Mouse (Mus musculus) NIH3T3 (cell line): ENCODE results near the gene Lrg1.

ENCODE experiments used
- DNase-seq: peaks from one replicate; pipeline ENCODE4 v3.0.0-alpha.2; 2012; ENCODE audit warnings: low read depth

The Lrg1 gene

GRCm38 (mm10) chr17:56121826-56122225 is at the start of gene Lrg1:
TSS of gene Lrg1 (minus strand) at chr17:56122001.
- DNase-seq: no peak

GRCm38 (mm10) chr17:56171456-56171855 is 49.7 kb upstream of the Lrg1 start:
- DNase-seq: no peak

GRCm38 (mm10) chr17:56170636-56171035 is 48.8 kb upstream of the Lrg1 start:
- no peak for DNase-seq

- DNase-seq: no peak
Measured at GRCm38 (mm10) chr17:56169830-56170229, 48.0 kb upstream of the Lrg1 start.

GRCm38 (mm10) chr17:56165671-56166070 is 43.9 kb upstream of the Lrg1 start:
- DNase-seq: no peak

GRCm38 (mm10) chr17:56164510-56164909 is 42.7 kb upstream of the Lrg1 start:
- no peak for DNase-seq

DNA sequence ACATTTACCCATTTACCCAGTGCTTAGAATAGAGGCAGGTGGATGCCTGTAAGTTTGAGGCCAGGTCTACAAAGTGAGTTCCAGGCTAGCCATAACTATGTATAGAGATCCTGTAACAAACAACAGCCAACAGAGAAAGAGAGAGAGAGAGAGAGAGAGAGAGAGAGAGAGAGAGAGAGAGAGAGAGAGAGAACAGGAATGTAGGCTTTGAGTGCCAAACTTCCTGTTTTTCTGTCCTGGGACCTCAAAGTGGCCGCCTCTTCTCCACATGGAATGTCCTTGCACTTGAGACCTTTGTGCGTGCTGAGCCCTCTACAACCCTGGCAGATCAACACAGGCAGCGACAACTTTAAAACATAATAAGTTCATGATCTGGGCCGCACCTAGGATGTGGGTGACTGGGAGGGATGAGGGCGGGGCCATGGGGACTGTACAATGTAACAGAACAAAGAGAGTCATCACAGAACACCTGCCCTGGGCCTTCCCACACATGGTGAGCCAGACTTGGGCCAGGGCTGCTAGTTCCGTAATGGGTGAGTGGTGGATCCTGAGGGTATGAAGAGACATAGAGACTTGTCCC is 41.8 kb upstream of the Lrg1 start:
- no peak for DNase-seq

DNA sequence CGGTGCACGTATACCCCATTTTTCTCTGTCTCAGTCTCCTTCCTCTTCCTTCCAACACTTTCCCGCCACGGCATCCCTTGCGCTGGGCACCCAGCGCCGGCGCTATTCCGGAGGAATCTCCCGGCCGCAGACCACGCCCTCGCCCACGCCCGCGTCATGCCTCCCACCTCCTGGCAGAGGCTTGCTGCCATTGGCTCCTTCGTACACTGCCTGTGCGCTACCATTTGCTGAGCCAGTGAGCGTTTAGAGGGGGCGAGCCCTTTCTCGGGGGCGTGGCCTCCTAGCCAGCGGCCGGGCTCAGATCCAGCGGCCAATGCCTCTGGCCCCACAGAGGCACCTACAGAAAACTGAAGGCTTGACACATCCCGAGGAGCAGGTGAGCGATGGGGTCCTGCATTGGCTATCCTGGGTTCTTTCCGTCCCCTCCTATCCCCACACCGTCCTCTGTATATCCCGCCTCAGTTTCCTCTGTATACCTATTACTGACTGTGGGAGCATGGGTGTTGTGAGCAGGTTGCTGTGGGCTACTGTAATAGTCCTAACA is 40.5 kb upstream of the Lrg1 start, which contains the start of gene Tnfaip8l1:
Gene Tnfaip8l1, plus strand, starts transcription at position 247 of the 544 bp plus-strand sequence.
- DNase-seq: peak; percentile 97

DNA sequence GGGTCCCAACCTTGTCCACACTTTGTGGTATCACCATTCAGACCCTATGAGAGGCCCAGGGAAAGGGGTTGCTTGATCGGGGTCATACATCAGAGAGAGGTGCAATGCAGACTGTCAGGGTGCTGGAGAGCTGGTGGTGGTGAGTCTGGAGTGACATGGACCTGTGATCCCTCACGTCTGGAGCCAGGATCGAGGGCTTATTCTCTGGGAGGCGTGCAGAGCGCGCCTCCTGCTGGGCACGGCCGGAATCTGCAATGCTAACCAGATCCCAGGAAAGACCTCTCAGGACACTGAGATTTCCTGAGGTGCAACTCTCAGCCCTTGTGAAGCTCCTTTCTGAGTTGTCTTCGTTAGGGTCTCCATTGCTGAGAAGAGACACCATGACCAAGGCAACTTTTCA is 37.9 kb upstream of the Lrg1 start:
- DNase-seq: peak; percentile 91

- peak; percentile 98 for DNase-seq
Measured at GRCm38 (mm10) chr17:56153643-56154042, 31.8 kb upstream of the Lrg1 start.

- DNase-seq: no peak
Measured at GRCm38 (mm10) chr17:56149897-56150296, 28.1 kb upstream of the Lrg1 start.

GRCm38 (mm10) chr17:56148790-56149618 is 27.2 kb upstream of the Lrg1 start:
- no peak for DNase-seq

- no peak for DNase-seq
Measured at GRCm38 (mm10) chr17:56148280-56148679, 26.5 kb upstream of the Lrg1 start.

GRCm38 (mm10) chr17:56147420-56147819 is 25.6 kb upstream of the Lrg1 start:
- no peak for DNase-seq

DNA sequence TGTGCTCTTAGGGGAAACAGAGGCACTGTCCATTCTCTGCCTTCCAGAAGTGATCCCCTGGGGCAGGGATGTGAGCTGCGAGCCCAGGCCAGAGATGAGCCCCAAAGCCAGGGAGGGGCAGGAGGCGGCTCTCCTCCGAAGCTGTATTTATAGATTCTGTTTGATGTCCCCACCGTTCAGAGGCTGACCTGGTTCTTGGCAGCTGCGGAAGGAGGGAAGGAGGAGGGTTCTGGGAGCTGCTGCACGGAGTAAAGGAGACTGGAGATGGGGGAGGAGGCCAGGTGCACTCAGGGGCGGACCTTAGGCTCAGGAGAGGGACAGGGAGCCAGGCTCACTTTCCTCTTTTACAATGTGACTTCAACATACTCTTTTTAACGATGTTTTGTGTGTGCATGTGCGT is 24.3 kb upstream of the Lrg1 start:
- DNase-seq: no peak

DNA sequence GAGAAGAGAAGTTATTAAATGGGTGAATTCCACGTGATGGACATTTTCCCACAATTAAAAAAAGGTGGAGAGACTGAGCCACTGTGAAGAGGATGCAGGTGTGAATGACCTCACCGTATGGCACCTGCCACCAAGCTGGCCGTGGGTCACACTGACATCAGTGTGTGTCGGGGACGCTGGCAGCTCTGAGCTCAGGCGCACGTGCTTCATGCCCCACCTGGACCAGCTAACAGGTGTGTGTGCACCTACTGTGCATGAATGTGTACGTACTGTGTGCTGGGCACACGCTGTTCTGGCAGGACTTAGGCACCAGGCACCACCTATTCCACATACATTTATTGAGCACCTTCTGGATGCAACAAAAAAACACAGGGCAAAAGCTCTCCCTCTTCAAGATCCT is 22.7 kb upstream of the Lrg1 start:
- DNase-seq: no peak

- DNase-seq: no peak
Measured at GRCm38 (mm10) chr17:56141702-56142605, 20.2 kb upstream of the Lrg1 start.

DNA sequence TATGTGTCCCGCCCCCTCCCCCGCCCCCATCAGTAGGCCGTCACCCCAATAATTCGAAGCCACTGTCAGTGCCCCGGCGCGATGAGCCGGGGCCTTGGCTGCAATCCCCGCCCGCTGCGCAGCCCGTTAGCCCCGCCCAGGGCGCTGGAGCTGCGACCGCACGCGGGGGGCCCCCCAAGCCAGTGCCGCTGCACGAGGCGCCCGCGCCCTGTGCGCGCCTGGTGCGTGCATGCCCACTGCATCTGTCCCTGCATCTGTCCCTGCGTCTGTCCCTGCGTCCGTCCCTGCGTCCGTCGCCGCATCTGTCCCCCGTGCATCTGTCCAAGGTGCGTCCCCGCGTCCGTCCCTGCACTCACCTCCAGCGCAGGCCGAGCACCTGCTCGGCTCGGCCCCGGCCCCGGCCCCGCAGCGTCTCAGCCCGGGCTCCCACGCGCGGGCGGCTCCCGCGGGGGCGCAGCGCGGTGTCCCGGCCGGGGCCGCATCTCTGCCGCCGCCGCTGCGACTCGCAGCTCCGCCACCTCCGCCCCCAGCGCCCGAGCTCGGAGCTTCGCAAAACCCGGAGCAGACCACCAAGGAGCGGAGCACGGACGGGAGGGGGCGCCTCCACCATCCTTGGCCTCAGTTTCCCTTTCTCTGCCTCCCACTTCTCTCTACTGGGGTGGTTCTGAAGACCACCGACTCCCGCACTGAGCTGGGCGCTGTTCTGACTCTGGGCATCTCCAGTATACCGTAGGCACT is 18.2 kb upstream of the Lrg1 start, which contains the start of gene Sema6b:
Gene Sema6b, minus strand, starts transcription at position 486 of the 738 bp plus-strand sequence.
- no peak for DNase-seq

DNA sequence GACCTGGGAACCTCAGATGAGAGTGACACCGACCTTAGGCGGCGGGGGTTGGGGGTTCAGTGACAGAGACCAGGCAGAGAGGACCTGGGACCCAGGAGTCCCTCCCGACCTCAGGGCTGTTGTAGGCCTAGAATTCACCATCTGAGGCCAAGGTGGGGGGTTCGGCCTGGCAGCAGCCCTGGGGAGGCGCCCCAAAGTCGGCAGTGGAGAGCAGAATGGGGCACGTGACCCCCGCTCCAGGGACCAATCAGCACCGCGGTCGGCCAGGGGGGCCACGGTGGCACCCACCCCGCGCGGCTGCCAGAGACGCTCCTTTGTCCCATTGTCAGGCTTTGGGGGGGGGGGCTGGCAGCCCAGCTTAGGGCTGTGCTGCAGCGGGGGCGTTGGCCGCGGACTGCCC is 17.6 kb upstream of the Lrg1 start:
- no peak for DNase-seq

DNA sequence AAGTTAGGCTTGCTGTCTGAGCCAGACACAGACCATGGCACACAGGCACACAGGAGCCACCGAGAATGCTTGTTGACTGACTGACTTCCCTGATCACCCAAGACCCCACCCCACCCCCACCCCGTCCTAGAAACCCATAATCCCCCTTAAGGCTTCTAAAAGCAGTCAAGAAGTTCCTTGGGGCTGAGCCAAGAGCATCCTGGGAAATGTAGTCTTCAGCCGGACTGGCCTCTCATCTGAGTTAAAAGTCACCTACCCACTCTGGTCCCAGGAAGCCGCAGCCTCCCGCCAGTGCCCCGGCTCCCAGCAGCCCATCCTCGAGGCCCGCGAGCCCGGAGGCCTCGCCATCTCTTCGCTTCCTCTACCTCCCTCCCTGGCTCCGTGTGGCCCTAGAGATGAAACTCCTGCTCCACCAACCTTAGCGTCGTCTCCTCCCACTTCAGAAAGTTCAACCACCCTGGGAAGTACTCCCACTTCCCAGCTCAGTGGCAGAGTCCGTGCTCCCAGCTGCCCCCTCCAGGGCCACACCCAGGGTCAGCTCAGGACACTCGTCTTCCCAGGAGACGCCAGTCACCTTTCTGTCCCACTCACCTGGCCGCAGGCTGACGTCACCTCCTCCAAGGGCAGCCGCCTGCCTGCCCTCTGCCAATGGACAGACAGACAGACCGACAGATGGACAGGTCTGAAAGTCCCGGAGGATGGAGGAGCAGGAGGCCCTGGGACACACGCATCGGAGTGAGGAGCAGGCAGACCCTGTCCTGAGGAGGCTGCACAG is 16.2 kb upstream of the Lrg1 start:
- peak; percentile 34 for DNase-seq

DNA sequence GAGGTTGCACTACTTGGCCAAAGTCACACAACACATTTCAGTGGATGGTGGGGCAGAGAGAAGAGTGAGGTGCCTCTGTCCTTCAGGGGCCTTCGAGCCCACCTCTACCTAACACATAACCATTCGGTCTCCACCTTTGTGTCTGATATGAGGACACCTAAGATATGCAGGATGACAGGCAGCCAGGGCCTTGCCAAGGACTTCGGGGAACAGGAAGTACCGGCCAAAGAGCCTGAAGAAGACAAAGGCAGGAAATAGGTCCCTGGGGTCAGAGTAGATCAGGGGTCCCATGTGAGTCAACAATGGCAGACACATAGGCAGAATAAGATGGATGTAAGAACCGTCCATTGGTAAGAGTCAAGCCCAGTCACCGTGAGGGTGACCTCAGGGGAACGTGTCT is 14.8 kb upstream of the Lrg1 start:
- no peak for DNase-seq
